Mouse (Mus musculus): Measurements from ENCODE around the gene Mok.

Gene Mok

GRCm38 (mm10) chr12:110806301-110806970, 34.3 kb downstream of the Mok start:
- peak; percentile 28 for DNase-seq (ENCODE audit: low read depth, low spot score)
- H3K36me3 ChIP-seq (ENCODE audit: control insufficient read depth, insufficient read depth, low read length, poor library complexity, severe bottlenecking), result no peaks in the 10 kb centered on the region
- no peaks in the 10 kb centered on the region for H3K27me3 ChIP-seq (ENCODE audit: control insufficient read depth, insufficient read depth, low read length, poor library complexity, severe bottlenecking)

GRCm38 (mm10) chr12:110804261-110804660, 36.5 kb downstream of the Mok start:
- Histone ChIP-seq H3K27me3 (ENCODE audit: control insufficient read depth, insufficient read depth, low read length, poor library complexity, severe bottlenecking) (no peaks in the 10 kb centered on the region), H3K36me3 (ENCODE audit: control insufficient read depth, insufficient read depth, low read length, poor library complexity, severe bottlenecking) (no peaks in the 10 kb centered on the region)
- DNase-seq (ENCODE audit: low read depth, low spot score), result no peak

GRCm38 (mm10) chr12:110802674-110803297, 38.0 kb downstream of the Mok start:
- H3K36me3 ChIP-seq (ENCODE audit: control insufficient read depth, insufficient read depth, low read length, poor library complexity, severe bottlenecking), result 0 out of 2 replicates have a peak, but pooled peaks cover 2% of the 10 kb centered on the region
- DNase-seq (ENCODE audit: low read depth, low spot score), result no peak
- H3K27me3 ChIP-seq (ENCODE audit: control insufficient read depth, insufficient read depth, low read length, poor library complexity, severe bottlenecking), result no peaks in the 10 kb centered on the region

- DNase-seq (ENCODE audit: low read depth, low spot score), result no peak
- H3K36me3 ChIP-seq (ENCODE audit: control insufficient read depth, insufficient read depth, low read length, poor library complexity, severe bottlenecking), result 0 out of 2 replicates have a peak, but pooled peaks cover 2% of the 10 kb centered on the region
- H3K27me3 ChIP-seq (ENCODE audit: control insufficient read depth, insufficient read depth, low read length, poor library complexity, severe bottlenecking), result no peaks in the 10 kb centered on the region
Measured at GRCm38 (mm10) chr12:110801876-110802464, 38.8 kb downstream of the Mok start.

- Histone ChIP-seq H3K36me3 (ENCODE audit: control insufficient read depth, insufficient read depth, low read length, poor library complexity, severe bottlenecking) (peaks cover 3% of the 10 kb centered on the region; the same call in 1 of the 2 replicates), H3K27me3 (ENCODE audit: control insufficient read depth, insufficient read depth, low read length, poor library complexity, severe bottlenecking) (no peaks in the 10 kb centered on the region)
- DNase-seq (ENCODE audit: low read depth, low spot score), result no peak
Measured at GRCm38 (mm10) chr12:110799226-110799625, 41.5 kb downstream of the Mok start.

GRCm38 (mm10) chr12:110797842-110798431, 42.8 kb downstream of the Mok start:
- Histone ChIP-seq H3K36me3 (ENCODE audit: control insufficient read depth, insufficient read depth, low read length, poor library complexity, severe bottlenecking) (peaks cover 6% of the 10 kb centered on the region; the same call in 1 of the 2 replicates), H3K27me3 (ENCODE audit: control insufficient read depth, insufficient read depth, low read length, poor library complexity, severe bottlenecking) (no peaks in the 10 kb centered on the region)
- no peak for DNase-seq (ENCODE audit: low read depth, low spot score)

GRCm38 (mm10) chr12:110797202-110797601, 43.5 kb downstream of the Mok start:
- Histone ChIP-seq H3K27me3 (ENCODE audit: control insufficient read depth, insufficient read depth, low read length, poor library complexity, severe bottlenecking) (no peaks in the 10 kb centered on the region), H3K36me3 (ENCODE audit: control insufficient read depth, insufficient read depth, low read length, poor library complexity, severe bottlenecking) (peaks cover 6% of the 10 kb centered on the region; the same call in 1 of the 2 replicates)
- DNase-seq (ENCODE audit: low read depth, low spot score), result no peak

- no peak for DNase-seq (ENCODE audit: low read depth, low spot score)
- Histone ChIP-seq H3K36me3 (ENCODE audit: control insufficient read depth, insufficient read depth, low read length, poor library complexity, severe bottlenecking) (peaks cover 6% of the 10 kb centered on the region; the same call in 1 of the 2 replicates), H3K27me3 (ENCODE audit: control insufficient read depth, insufficient read depth, low read length, poor library complexity, severe bottlenecking) (no peaks in the 10 kb centered on the region)
Measured at GRCm38 (mm10) chr12:110796748-110797147, 44.0 kb downstream of the Mok start.

- peak; percentile 52 for DNase-seq (ENCODE audit: low read depth, low spot score)
- no peaks in the 10 kb centered on the region for H3K27me3 ChIP-seq (ENCODE audit: control insufficient read depth, insufficient read depth, low read length, poor library complexity, severe bottlenecking)
- peaks cover 6% of the 10 kb centered on the region; the same call in 1 of the 2 replicates for H3K36me3 ChIP-seq (ENCODE audit: control insufficient read depth, insufficient read depth, low read length, poor library complexity, severe bottlenecking)
Measured at GRCm38 (mm10) chr12:110795035-110795434, 45.7 kb downstream of the Mok start.

GRCm38 (mm10) chr12:110791026-110791425, 49.7 kb downstream of the Mok start:
- Histone ChIP-seq H3K27me3 (ENCODE audit: control insufficient read depth, insufficient read depth, low read length, poor library complexity, severe bottlenecking) (no peaks in the 10 kb centered on the region), H3K36me3 (ENCODE audit: control insufficient read depth, insufficient read depth, low read length, poor library complexity, severe bottlenecking) (peaks cover 3% of the 10 kb centered on the region; the same call in 1 of the 2 replicates)
- no peak for DNase-seq (ENCODE audit: low read depth, low spot score)

- H3K36me3 ChIP-seq (ENCODE audit: control insufficient read depth, insufficient read depth, low read length, poor library complexity, severe bottlenecking), result peaks cover 3% of the 10 kb centered on the region; the same call in 1 of the 2 replicates
- no peak for DNase-seq (ENCODE audit: low read depth, low spot score)
Measured at GRCm38 (mm10) chr12:110790580-110790979, 50.2 kb downstream of the Mok start.

GRCm38 (mm10) chr12:110786243-110786642, 54.5 kb downstream of the Mok start:
- DNase-seq (ENCODE audit: low read depth, low spot score), result no peak
- Histone ChIP-seq H3K36me3 (ENCODE audit: control insufficient read depth, insufficient read depth, low read length, poor library complexity, severe bottlenecking) (peaks cover 1% of the 10 kb centered on the region; the same call in 1 of the 2 replicates), H3K27me3 (ENCODE audit: control insufficient read depth, insufficient read depth, low read length, poor library complexity, severe bottlenecking) (no peaks in the 10 kb centered on the region)

More at GRCm38 (mm10) chr12:110790580-110790979, 50.2 kb downstream of the Mok start:
- no peaks in the 10 kb centered on the region for H3K27me3 ChIP-seq (ENCODE audit: control insufficient read depth, insufficient read depth, low read length, poor library complexity, severe bottlenecking)

- peaks cover 1% of the 10 kb centered on the region; the same call in 1 of the 2 replicates for H3K36me3 ChIP-seq (ENCODE audit: control insufficient read depth, insufficient read depth, low read length, poor library complexity, severe bottlenecking)
- no peak for DNase-seq (ENCODE audit: low read depth, low spot score)
- H3K27me3 ChIP-seq (ENCODE audit: control insufficient read depth, insufficient read depth, low read length, poor library complexity, severe bottlenecking), result no peaks in the 10 kb centered on the region
Measured at GRCm38 (mm10) chr12:110784211-110784610, 56.5 kb downstream of the Mok start.

GRCm38 (mm10) chr12:110782278-110782677, 58.5 kb downstream of the Mok start:
- H3K36me3 ChIP-seq (ENCODE audit: control insufficient read depth, insufficient read depth, low read length, poor library complexity, severe bottlenecking), result peaks cover 1% of the 10 kb centered on the region; the same call in 1 of the 2 replicates
- no peak for DNase-seq (ENCODE audit: low read depth, low spot score)
- no peaks in the 10 kb centered on the region for H3K27me3 ChIP-seq (ENCODE audit: control insufficient read depth, insufficient read depth, low read length, poor library complexity, severe bottlenecking)
